Mouse (Mus musculus) kidney, postnatal 36 days (tissue): Measurements from ENCODE around the gene Vmn1r123.
"Not testable (repeated sequence)": the region's sequence is repeated elsewhere in the genome, so short reads cannot be mapped to it uniquely, and the experiment has no call there.

Experiments
- DNase-seq, 2 experiments: peaks; one replicate each; pipeline ENCODE4 v3.0.0; 2021 to 2022; ENCODE audit warnings: mixed read lengths in 2 of 2

Vmn1r123 gene

DNA sequence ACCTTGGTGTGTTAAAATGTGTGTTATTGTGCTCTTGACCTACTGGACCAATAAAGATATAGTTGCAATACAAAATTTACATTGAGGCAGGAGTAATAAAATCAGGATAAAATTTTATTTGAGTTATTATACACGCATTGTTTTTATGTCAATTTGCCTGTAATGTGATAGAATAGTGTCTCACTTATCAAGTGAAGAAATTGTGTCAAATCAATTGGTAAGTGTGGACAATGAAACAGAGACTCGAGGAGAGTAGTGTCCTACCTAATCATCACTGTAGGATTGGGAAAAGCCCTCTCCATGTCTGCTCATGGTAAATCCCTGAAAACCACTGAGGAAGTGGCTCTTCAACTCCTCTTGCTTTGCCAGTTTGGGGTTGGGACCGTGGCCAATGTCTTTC, at the start of gene Vmn1r123:
Vmn1r123 (plus strand) TSS at position 301 of the 400 bp plus-strand sequence.
- not testable (repeated sequence) for DNase-seq

DNA sequence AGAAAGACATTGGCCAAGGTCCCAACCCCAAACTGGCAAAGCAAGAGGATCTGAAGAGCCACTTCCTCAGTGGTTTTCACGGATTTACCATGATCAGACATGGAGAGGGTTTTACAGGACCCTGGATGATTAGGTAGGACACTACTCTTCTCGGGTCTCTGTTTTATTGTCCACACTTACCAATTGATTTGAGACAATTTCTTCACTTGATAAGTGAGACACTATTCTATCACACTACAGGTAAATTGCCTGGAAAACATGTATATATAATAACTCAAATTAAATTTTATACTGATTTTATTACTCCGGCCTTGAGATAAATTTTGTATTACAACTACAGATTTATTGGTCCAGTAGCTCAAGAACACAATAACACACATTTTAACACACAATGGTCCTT, 28.0 kb upstream of the Vmn1r123 start, which contains the start of gene Vmn1r122:
Vmn1r122 (minus strand) TSS at position 101 of the 400 bp plus-strand sequence.
- DNase-seq = not testable (repeated sequence)

DNA sequence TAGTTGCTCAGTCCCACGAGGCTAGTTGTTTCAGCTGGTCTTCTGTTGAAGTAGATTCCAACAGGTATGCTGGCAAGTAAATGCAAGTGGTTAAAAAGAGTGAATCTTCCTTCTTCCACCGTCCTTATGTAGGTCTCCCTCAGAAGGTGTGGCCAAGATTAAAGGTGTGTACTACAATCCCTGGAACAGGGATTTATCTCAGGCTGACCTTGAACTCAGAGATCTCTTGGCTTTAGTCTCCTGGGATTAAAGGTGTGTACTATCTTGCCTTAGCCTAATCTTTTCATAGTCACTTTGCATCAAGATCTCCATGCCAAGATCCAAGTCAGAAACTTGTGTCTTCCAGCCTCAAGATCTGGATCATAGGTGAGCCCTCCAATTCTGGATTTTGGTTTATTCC, 28.3 kb downstream of the Vmn1r123 start, which contains the start of gene Gm5157:
Gm5157 (minus strand) TSS at position 101 of the 400 bp plus-strand sequence.
- not testable (repeated sequence) for DNase-seq
